Comparison of ENCODE assay signal across 8 mouse cellular contexts in the genomic region with DNA sequence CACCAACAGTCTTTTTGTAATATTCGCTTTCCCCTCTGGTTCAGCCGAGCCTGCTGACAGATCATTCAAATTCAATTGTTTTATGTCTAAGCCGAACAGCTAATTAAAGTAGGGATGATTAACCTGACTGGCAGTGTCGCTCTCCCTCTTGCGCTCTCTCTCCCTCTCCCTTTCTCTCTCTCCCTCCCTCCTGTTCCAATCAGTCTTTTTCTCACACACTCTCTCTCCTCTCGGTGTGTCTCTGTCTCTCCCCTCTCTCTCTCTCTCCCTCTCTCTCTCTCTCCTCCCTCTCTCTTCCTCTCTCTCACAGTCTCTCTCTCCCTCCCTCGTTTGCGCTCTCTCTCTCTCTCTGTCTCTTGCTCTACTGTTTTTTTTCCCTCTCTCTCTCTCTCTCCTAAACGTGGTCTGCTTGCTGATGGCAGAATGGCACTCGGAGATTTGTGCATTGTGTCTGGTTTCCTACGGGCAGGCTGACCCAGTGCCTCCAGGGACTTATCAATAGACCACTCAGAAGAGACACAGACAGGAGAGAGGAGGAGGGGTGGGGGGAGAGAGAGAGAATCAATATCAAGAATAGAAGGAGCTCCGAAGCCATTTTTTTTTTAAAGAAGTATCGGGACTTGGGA.
DNase-seq lines count a peak whose midpoint lies in the region; ATAC-seq and TF ChIP-seq lines count a peak whose summit lies in the region.

No protein-coding gene starts in this region.

- H3K4me2 ChIP-seq in forebrain, postnatal 0 days (ENCODE audit: low read depth): peak overlapping the region; percentile 72
- peak overlapping the region; percentile 58 for H3K4me2 ChIP-seq in liver, postnatal 0 days (ENCODE audit: low read depth, low read length)

- peak; percentile 55 for DNase-seq in layer of hippocampus, adult 9-11 months
- DNase-seq in layer of hippocampus, postnatal 25 days (ENCODE audit: extremely low spot score in 1 of 2, low spot score in 1 of 2): no peak
- DNase-seq in cerebellum, adult 8-10 months: peak; percentile 49
- peak; percentile 77 for DNase-seq in forebrain, postnatal 0 days
- no peak for DNase-seq in liver, postnatal 0 days
- DNase-seq in telencephalon, adult 2 months (ENCODE audit: low read depth, low spot score): peak; percentile 47
- no peak for DNase-seq in layer of hippocampus, adult 11-12 months (ENCODE audit: low spot score)
- DNase-seq in thymus, postnatal 4 days: no peak

- H3K9me3 ChIP-seq in forebrain, postnatal 0 days (ENCODE audit: low read length): no peaks in the 10 kb centered on the region
- no peaks in the 10 kb centered on the region for H3K9me3 ChIP-seq in liver, postnatal 0 days (ENCODE audit: low read length)

- no peak for TF ChIP-seq CTCF in forebrain, postnatal 0 days (IDR thresholded peaks at IDR 0.05; ENCODE audit: low read depth)
- TF ChIP-seq CTCF in liver, postnatal 0 days (IDR thresholded peaks at IDR 0.05; ENCODE audit: low read depth): no peak

- H3K4me1 ChIP-seq in forebrain, postnatal 0 days (ENCODE audit: insufficient read depth): peaks cover 8% of the 10 kb centered on the region
- H3K4me1 ChIP-seq in liver, postnatal 0 days (ENCODE audit: insufficient read depth): no peaks in the 10 kb centered on the region; the same call in 1 of the 2 replicates

- H3K27me3 ChIP-seq in forebrain, postnatal 0 days (ENCODE audit: insufficient read depth, low read length): no peaks in the 10 kb centered on the region
- no peaks in the 10 kb centered on the region for H3K27me3 ChIP-seq in liver, postnatal 0 days (ENCODE audit: insufficient read depth, low read length)

- no peak for TF ChIP-seq EP300 in liver, postnatal 0 days (IDR thresholded peaks at IDR 0.05; ENCODE audit: low read depth)

- peak overlapping the region; percentile 72 for H3K9ac ChIP-seq in forebrain, postnatal 0 days
- H3K9ac ChIP-seq in liver, postnatal 0 days (replicated peaks): no peak overlapping the region

- H3K4me3 ChIP-seq in forebrain, postnatal 0 days (ENCODE audit: low read depth, low read length): peak overlapping the region; percentile 48
- H3K4me3 ChIP-seq in liver, postnatal 0 days (ENCODE audit: low read depth, low read length): peak overlapping the region; percentile 4; the same call in 1 of the 2 replicates

- H3K36me3 ChIP-seq in forebrain, postnatal 0 days (ENCODE audit: insufficient read depth): no peaks in the 10 kb centered on the region
- no peaks in the 10 kb centered on the region for H3K36me3 ChIP-seq in liver, postnatal 0 days (replicated peaks; ENCODE audit: insufficient read depth, low read length)

- WGBS in forebrain, postnatal 0 days: 3% methylated on average over 13 of the region's 13 CpGs
- 10% methylated on average over 13 of the region's 13 CpGs for WGBS in liver, postnatal 0 days (ENCODE audit: insufficient replicate concordance)

- ATAC-seq in forebrain, postnatal 0 days: peak; percentile 68
- no peak for ATAC-seq in liver, postnatal 0 days

- peak overlapping the region; percentile 95 for H3K27ac ChIP-seq in forebrain, postnatal 0 days (ENCODE audit: low read depth, low read length)
- no peak overlapping the region for H3K27ac ChIP-seq in liver, postnatal 0 days (ENCODE audit: low read depth)

Comparison
In these comparisons a context has a peak if more than half of its experiments do, and no peak if none do; other contexts are left out.
1. DNase-seq: peak in layer of hippocampus, adult 9-11 months (single experiment), cerebellum, adult 8-10 months (single experiment), forebrain, postnatal 0 days (single experiment) and telencephalon, adult 2 months (single experiment); none in layer of hippocampus, postnatal 25 days (0 of 2), liver, postnatal 0 days (single experiment), layer of hippocampus, adult 11-12 months (single experiment) and thymus, postnatal 4 days (single experiment).